Mouse (Mus musculus): Measurements from ENCODE around the gene Rsph3a. TPM values are rescaled to one million over a fixed set of nuclear protein-coding genes. Genes with fewer than 3 reads are reported as not detected.
"Not testable (repeated sequence)": the region's sequence is repeated elsewhere in the genome, so short reads cannot be mapped to it uniquely, and the experiment has no call there.

The Rsph3a gene
- polyA plus RNA-seq, 1 experiment = 23.6 TPM

- H3K27ac ChIP-seq (ENCODE audit: control insufficient read depth, insufficient read depth, low read depth, low read length, poor library complexity) = no peak overlapping the region
- TF ChIP-seq CTCF (IDR thresholded peaks at IDR 0.05; ENCODE audit: control insufficient read depth, insufficient read depth, low read length) (peak; percentile 64), POLR2A (IDR thresholded peaks at IDR 0.05; ENCODE audit: borderline replicate concordance, control insufficient read depth, low read depth, low read length) (no peak)
- H3K4me3 ChIP-seq (replicated peaks; ENCODE audit: control insufficient read depth, low read depth, low read length) = no peak overlapping the region
- H3K4me1 ChIP-seq (ENCODE audit: control insufficient read depth, insufficient read depth, low read length) = no peaks in the 10 kb centered on the region
- 14% methylated on average over 8 of the region's 8 CpGs for WGBS
These were observed 5.8 kb upstream of the Rsph3a start for GRCm38 (mm10) chr17:7939640-7940039.

DNA sequence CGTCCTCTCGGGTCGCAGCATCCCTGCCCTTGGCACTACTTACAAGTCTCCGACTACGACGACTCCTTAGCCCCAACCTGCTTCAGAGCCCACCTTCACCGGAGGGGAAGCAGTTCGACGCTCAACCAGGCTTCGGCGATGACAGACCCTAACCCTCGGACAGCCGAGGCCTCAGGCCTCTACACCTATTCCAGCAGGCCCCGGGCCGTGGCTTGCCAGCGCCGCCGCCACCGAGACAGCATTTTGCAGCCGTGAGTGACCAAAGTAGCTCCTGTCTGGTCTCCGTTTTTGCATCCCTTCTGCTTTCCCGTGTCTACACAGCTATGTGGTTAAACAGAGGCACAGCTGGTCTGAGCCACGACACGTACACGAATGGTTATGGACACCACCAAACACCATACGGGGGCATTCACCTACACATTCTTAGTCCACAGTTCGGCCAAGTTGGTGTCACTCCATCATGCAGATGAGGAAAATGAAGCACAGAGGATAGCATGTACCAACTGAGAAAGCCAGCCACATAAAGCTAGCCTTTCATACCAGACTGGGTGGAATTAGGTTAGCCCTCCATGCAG lies 726 bp downstream of the Rsph3a start:
- H3K27ac ChIP-seq (ENCODE audit: control insufficient read depth, insufficient read depth, low read depth, low read length, poor library complexity) = peak overlapping the region; percentile 59
- peak overlapping the region; percentile 90 for H3K4me3 ChIP-seq (replicated peaks; ENCODE audit: control insufficient read depth, low read depth, low read length)
- H3K4me1 ChIP-seq (ENCODE audit: control insufficient read depth, insufficient read depth, low read length) = not testable (repeated sequence)
- 2% methylated on average over 19 of the region's 27 CpGs for WGBS

GRCm38 (mm10) chr17:7951333-7951732 lies 5.9 kb downstream of the Rsph3a start:
- not testable (repeated sequence) for H3K4me3 ChIP-seq (replicated peaks; ENCODE audit: control insufficient read depth, low read depth, low read length); H3K4me1 ChIP-seq (ENCODE audit: control insufficient read depth, insufficient read depth, low read length); H3K27ac ChIP-seq (ENCODE audit: control insufficient read depth, insufficient read depth, low read depth, low read length, poor library complexity)
- WGBS = no CpG with 5 or more reads among the region's 4 CpGs

- not testable (repeated sequence) for H3K27ac ChIP-seq (ENCODE audit: control insufficient read depth, insufficient read depth, low read depth, low read length, poor library complexity); H3K4me3 ChIP-seq (replicated peaks; ENCODE audit: control insufficient read depth, low read depth, low read length); H3K4me1 ChIP-seq (ENCODE audit: control insufficient read depth, insufficient read depth, low read length)
- 76% methylated on average over 9 of the region's 9 CpGs for WGBS
These were observed 11.8 kb downstream of the Rsph3a start for GRCm38 (mm10) chr17:7957242-7957641.

DNA sequence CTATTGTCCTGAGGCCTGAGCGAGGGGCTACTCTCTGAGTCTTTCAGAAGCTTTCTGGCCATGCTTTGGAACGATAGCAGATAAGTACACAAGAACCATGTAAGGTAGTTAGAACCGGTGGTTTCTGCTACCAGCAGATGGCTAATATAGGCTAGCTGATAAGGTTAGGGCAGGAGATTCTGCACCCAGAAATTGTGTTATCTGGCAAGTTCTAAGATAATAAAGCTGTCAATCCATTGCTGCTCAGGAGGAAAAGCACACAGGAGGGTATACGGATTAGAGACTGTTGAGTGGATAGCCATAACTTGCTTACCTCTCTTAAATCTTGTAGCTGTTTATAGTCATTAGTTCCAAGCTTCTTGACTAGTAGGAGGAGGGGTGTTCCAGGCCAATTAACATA lies 17.9 kb downstream of the Rsph3a start:
- WGBS = 55% methylated on average over 4 of the region's 4 CpGs
- H3K4me3 ChIP-seq (replicated peaks; ENCODE audit: control insufficient read depth, low read depth, low read length); H3K4me1 ChIP-seq (ENCODE audit: control insufficient read depth, insufficient read depth, low read length); H3K27ac ChIP-seq (ENCODE audit: control insufficient read depth, insufficient read depth, low read depth, low read length, poor library complexity): not testable (repeated sequence)

GRCm38 (mm10) chr17:7964398-7964797 lies 19.0 kb downstream of the Rsph3a start:
- H3K4me1 ChIP-seq (ENCODE audit: control insufficient read depth, insufficient read depth, low read length); H3K27ac ChIP-seq (ENCODE audit: control insufficient read depth, insufficient read depth, low read depth, low read length, poor library complexity); H3K4me3 ChIP-seq (replicated peaks; ENCODE audit: control insufficient read depth, low read depth, low read length): not testable (repeated sequence)
- 25% methylated on average over 2 of the region's 2 CpGs for WGBS

DNA sequence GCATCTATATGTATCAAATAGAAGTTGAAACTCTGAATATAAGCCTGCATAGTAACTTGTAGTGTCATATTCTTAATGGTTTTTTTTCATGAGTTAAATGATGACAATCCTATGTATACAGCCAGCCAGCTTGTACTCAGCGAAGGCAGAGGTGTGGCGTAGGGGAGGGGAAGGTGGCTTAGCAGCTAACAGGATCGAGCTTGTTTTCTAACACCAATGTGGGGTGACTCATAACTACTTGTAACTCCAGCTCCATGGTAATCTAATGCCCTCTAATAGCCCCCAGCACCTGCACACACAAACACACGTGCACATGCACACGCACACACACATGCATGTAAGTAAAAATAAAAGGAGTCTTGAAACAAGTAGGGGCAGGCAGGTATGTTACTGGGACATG lies 23.1 kb downstream of the Rsph3a start:
- not testable (repeated sequence) for H3K4me1 ChIP-seq (ENCODE audit: control insufficient read depth, insufficient read depth, low read length); H3K27ac ChIP-seq (ENCODE audit: control insufficient read depth, insufficient read depth, low read depth, low read length, poor library complexity); H3K4me3 ChIP-seq (replicated peaks; ENCODE audit: control insufficient read depth, low read depth, low read length)
- WGBS = 92% methylated on average over 5 of the region's 5 CpGs

- not testable (repeated sequence) for H3K4me1 ChIP-seq (ENCODE audit: control insufficient read depth, insufficient read depth, low read length); H3K4me3 ChIP-seq (replicated peaks; ENCODE audit: control insufficient read depth, low read depth, low read length); H3K27ac ChIP-seq (ENCODE audit: control insufficient read depth, insufficient read depth, low read depth, low read length, poor library complexity)
- WGBS = 59% methylated on average over 2 of the region's 6 CpGs
These were observed 24.4 kb downstream of the Rsph3a start for GRCm38 (mm10) chr17:7969782-7970181.

- H3K27ac ChIP-seq (ENCODE audit: control insufficient read depth, insufficient read depth, low read depth, low read length, poor library complexity); H3K4me1 ChIP-seq (ENCODE audit: control insufficient read depth, insufficient read depth, low read length); H3K4me3 ChIP-seq (replicated peaks; ENCODE audit: control insufficient read depth, low read depth, low read length): not testable (repeated sequence)
- WGBS = 63% methylated on average over 1 of the region's 2 CpGs
These were observed 38.1 kb downstream of the Rsph3a start for GRCm38 (mm10) chr17:7983484-7983883.

- WGBS = 84% methylated on average over 4 of the region's 4 CpGs
- not testable (repeated sequence) for H3K4me3 ChIP-seq (replicated peaks; ENCODE audit: control insufficient read depth, low read depth, low read length); H3K27ac ChIP-seq (ENCODE audit: control insufficient read depth, insufficient read depth, low read depth, low read length, poor library complexity); H3K4me1 ChIP-seq (ENCODE audit: control insufficient read depth, insufficient read depth, low read length)
These were observed 40.2 kb downstream of the Rsph3a start for GRCm38 (mm10) chr17:7985597-7985996.

GRCm38 (mm10) chr17:7987038-7987437 lies 41.6 kb downstream of the Rsph3a start:
- H3K4me3 ChIP-seq (replicated peaks; ENCODE audit: control insufficient read depth, low read depth, low read length); H3K4me1 ChIP-seq (ENCODE audit: control insufficient read depth, insufficient read depth, low read length); H3K27ac ChIP-seq (ENCODE audit: control insufficient read depth, insufficient read depth, low read depth, low read length, poor library complexity): not testable (repeated sequence)
- WGBS = 56% methylated on average over 7 of the region's 7 CpGs

DNA sequence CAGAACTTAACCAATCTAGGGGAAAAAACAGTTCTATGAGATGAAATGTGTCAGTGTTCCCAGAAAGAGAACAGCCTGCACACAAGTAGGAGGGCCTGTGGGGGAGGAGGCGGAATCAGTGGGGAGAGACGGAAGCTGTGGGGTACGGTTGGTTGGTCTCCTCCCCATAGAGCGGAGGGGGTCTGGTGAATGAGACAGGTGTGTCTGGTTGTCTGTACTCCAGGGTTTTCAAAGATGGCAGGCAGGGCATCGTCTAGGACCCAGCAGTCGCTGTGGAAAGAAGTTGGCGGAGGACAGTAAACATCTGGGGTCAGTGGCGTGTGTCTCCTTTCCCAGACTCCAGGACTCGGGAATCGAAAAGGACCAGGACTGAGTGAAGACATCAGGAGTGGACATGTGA lies 57.8 kb downstream of the Rsph3a start:
- 86% methylated on average over 10 of the region's 10 CpGs for WGBS
- not testable (repeated sequence) for H3K27ac ChIP-seq (ENCODE audit: control insufficient read depth, insufficient read depth, low read depth, low read length, poor library complexity); H3K4me3 ChIP-seq (replicated peaks; ENCODE audit: control insufficient read depth, low read depth, low read length); H3K4me1 ChIP-seq (ENCODE audit: control insufficient read depth, insufficient read depth, low read length)

DNA sequence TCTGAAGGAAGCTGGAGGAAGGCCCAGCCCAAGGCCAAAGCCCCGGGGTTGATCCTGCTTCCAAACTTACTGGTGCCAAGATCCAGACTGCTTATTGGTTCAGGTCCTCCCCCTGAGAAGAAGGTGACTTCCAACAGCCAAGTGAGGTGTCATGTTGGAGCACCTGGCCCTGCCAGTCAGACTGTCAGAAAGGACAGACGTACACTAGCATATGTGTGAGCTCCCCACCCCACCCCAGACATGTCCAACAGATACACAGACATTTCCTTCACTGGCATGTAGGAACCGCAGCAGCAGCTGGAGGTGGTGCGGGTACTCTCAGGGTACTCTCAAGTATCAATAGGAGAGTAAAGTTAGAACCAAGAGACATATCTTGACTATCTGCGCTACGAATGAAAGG lies 61.4 kb downstream of the Rsph3a start:
- not testable (repeated sequence) for H3K4me1 ChIP-seq (ENCODE audit: control insufficient read depth, insufficient read depth, low read length); H3K4me3 ChIP-seq (replicated peaks; ENCODE audit: control insufficient read depth, low read depth, low read length); H3K27ac ChIP-seq (ENCODE audit: control insufficient read depth, insufficient read depth, low read depth, low read length, poor library complexity)
- WGBS = 83% methylated on average over 1 of the region's 6 CpGs

DNA sequence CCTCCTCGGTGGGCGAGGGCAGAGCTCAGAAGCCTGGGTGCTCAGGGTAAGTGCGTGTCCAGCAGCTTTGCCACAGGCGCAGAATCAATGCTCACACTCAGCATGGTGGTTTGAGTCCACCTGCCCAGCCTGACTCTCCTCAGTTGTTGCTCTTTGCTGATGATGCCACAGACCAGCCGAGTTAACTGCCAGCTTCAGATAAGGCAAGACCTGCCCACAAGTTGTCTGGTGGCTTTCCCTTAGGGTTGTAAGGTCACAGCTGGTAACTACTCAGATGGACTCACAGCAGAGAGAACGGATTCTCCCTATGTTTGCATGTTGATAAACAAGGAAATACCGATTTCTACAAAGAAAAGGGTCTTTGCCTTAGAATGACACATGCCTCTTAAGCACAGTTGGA lies 64.2 kb downstream of the Rsph3a start:
- 32% methylated on average over 7 of the region's 7 CpGs for WGBS
- not testable (repeated sequence) for H3K4me1 ChIP-seq (ENCODE audit: control insufficient read depth, insufficient read depth, low read length); H3K4me3 ChIP-seq (replicated peaks; ENCODE audit: control insufficient read depth, low read depth, low read length); H3K27ac ChIP-seq (ENCODE audit: control insufficient read depth, insufficient read depth, low read depth, low read length, poor library complexity)
